Mouse (Mus musculus) cerebellum, postnatal 4 days (tissue): ENCODE data around the gene Stra6.
A peak's percentile ranks its signal among the peaks of the same experiment; 100 is the strongest.

Experiments
- DNase-seq, 2 experiments: peaks; one replicate each; pipeline ENCODE4 v3.0.0; 2022; ENCODE audit warnings: low spot score in 2 of 2, mixed read lengths in 1 of 2

Stra6 gene

GRCm38 (mm10) chr9:58202676-58203453 is 139.3 kb downstream of the Stra6 start:
- DNase-seq = peak in 1 of 2 experiments; percentile 37
